Mouse (Mus musculus): ENCODE measurements at regions not wholly inside any gene's neighbourhood (a gene's known extent, or its start where the extent isn't known, plus 50 kb on each side); places are given as distances from the start of the nearest gene placed in this dataset.

DNA sequence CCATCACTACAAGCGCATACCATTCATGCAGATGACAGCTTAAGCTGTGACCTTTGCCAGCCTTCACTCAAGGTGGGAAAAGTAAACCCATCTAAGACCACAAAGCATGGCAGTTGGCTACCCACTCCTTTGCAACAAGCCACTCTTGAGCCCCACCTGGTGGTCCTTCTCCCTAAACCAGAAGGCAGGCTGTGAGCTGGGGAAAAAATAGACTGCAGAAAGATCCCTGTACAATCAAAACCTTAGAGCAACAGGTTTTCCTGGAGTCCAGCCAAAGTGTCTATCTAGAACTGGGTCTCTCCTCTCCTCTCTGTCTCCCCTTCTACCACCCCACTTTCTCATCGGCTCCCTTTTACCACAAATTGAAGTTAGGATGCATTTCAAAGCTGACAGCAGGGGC is 407.2 kb downstream of the Pdcd6ip start:
- no peak for DNase-seq (ENCODE audit: low spot score)

DNA sequence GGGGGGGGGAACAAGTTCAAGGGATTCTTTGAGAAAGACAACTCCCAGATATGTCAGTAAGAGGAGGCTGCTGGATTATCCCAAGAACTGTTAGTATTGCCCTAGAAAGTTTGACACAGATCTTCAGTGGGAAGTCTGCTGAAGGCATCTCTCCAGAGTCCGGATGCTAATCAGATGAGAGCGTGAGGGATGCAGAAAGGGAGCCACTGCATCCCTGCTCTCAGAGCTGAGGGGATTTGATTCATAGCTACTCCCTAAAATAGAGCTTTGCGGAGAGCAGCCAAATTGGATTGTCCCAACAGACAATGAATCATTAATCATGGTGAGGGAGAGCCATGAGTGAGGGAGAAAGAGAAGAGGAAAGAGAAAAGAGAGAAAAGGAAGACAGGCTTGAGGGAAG is 408.2 kb downstream of the Pdcd6ip start:
- no peak for DNase-seq (ENCODE audit: low spot score)

DNA sequence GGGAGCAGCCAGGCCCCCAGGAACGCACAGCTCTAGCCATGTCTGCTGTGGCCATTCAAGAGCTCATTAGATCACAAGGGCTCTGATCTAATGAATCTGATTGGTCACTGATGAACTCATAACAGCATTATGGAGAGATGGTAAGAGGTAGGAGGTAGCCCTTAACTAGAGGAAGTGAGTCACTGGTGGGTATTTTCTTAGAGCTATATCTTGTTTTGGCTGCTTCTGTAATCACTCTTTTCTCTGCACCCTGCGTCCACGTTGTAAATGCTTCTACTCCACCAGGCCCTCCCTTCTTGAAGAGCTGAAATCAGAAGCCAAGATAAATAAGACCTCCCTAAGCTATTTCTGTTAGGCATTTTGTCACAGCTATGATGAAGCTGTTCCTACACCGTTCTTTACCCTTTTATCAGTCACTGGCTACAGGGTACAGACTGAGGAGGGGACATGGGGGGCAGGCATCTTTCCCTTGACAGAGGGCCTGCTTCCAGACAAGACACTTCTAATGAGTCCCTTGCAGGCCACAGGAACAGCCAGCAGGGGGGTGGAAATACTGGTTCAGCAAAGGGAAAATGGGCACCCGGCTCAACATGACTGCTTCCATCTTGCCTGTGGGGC is 412.1 kb downstream of the Pdcd6ip start:
- no peak for DNase-seq (ENCODE audit: low spot score)

DNA sequence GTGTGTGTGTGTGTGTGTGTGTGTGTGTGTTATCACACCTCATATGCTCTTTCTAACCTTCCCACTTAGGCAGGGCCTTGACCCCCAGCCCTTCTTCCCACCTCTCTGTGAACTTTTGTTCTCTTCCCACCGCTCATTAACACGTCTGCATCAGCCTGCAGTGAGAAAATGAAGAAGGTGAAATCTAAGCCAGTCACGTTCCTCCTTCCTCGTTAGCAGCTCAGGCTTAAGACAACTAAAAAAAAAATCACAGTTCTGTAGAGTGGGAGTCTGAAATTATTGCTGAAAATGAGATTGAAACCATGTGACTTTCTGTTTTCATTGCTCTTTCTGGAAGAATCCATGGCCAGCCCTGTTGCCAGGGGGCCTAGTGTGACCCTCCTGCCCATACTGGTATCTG is 420.7 kb downstream of the Pdcd6ip start:
- DNase-seq (ENCODE audit: low spot score) = no peak

DNA sequence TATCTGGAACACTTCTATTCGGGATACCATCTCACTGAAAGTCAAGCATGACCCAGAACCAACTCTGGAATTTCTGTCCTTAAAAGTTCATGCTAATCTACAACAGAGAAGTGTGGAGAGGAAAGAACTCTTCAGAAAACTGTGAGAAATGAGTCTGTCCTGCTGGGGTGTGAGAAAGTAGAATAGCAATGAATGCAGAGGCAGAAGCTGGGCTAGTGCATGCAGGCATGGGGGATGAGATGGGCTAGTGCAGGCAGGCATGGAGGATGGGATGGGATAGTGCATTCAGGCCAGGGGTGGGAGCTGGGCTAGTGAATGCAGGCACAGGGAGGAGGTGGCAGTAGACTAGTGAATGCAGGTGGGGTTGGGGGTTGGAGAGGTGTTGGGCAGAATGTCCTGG is 424.8 kb downstream of the Pdcd6ip start:
- DNase-seq (ENCODE audit: low spot score) = no peak

DNA sequence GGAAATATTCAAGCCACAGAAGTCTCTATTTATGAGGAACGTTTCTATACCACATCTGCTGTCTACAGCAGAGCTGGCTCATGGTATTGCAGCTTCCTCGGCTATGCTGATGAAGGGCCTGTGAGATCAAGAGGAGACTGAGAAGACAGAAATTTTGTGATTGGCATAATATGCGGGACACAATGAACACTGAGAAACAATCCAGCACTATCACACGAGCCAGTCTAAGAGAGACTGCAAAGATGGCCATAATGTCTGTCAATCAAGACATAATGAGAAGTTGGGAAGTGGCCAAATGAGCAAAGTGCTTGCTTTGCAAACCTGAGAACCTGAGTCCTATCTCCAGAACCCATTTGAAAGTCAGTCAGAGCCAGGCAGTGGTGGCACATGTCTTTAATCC is 437.5 kb downstream of the Pdcd6ip start:
- no peak for DNase-seq (ENCODE audit: low spot score)

DNA sequence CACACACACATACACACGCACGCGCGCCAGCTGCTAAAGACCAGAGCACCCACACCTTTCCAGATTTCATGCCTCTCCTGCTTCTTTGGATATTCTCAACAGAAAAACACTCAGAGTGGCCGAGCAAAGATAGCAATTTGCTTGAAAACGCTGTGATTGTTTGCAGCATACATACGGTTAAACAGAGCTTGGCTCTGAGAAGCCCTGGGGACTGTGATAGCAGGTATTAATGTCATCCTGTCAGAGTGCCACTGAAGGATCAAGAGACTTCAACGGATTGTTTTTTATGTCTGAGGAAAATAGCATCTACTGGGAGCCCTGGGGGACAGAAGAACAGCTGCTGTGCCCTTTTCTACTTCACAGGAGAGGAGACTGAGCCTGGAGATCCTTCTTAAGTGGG is 440.4 kb downstream of the Pdcd6ip start:
- no peak for DNase-seq (ENCODE audit: low spot score)

DNA sequence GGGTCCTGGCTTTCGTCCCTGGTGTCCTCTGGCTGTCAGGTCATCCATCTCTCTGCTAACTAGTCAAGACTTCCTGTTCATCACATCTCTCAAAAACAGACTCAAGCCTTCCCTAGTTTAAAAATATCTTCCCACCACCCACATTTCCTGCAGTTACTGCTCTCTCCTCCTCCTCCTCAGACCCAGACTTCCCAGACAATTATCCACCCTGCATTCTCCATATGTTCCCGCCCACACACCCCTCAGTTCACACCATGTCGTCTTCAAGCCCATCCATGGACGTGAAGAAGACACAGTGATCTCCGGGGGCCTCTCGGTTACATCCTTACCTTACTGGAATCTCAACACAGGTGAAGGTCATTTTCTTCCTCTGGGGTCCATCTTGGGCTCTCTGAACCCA is 444.4 kb downstream of the Pdcd6ip start:
- no peak for DNase-seq (ENCODE audit: low spot score)

DNA sequence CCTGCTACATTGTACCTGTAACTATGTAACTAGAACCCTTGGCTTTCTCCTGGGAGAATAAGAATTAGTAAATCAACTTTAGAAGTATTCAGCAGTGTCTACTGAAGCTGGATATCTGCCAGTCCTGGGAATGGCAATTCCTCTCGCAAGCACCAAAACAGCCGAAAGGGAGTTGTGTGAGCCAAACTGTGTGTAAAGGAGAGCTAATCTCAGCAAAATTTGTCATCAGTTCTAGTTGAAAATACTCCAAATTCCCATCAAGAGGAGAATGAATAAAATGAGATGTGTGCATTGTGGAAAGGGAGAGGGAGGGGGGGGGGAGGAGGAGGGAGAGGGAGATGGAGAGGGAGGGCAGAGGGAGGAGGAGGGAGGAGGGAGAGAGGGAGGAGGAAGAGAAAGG is 447.8 kb downstream of the Pdcd6ip start:
- DNase-seq (ENCODE audit: low spot score) = no peak

DNA sequence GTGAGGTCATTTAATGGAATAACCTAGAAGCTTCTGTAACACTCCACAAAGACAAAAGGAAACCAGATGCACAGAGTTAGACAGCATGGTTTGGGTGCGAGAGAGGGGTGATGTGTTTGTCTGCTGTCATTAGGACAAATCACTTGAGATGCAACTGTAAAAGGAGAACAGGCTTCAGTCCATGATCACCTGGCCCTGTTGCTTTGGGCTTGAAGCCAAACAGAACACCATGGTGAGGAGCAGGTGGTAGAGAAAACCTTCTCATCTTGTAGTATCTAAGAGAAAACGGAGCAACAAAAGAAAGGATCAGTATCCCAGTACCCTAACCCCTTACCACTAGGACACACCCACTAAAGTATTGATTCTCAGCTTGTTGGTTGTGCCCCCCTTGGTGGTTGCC is 449.5 kb downstream of the Pdcd6ip start:
- DNase-seq (ENCODE audit: low spot score) = no peak

DNA sequence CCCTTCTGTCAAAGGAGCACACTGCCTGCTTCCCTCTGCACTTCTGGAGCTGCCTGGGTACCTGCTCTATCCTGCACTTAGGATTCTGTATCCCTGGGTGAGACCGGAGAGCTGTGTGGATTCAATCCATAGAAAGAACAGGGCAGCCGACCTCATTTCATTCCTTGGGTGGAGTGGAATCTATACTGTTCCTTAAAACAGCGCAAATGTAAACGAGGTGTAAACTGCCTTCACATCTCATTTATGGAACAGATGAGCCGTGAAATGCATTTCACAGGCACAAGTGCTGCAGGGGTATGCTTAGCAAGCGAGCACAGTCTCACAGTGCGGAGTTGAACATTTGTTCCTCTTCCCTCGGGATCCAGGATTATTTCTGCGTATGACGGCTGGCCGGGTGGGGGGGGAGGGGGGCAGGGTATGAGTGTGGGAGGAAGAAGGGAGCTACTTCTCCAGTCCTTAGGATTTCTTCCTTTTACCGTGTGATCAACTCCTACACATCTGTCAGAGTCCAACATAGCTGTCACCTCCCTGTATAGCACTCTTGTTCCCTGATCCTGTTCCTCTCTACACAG is 459.3 kb downstream of the Pdcd6ip start:
- no peak for DNase-seq (ENCODE audit: low spot score)

DNA sequence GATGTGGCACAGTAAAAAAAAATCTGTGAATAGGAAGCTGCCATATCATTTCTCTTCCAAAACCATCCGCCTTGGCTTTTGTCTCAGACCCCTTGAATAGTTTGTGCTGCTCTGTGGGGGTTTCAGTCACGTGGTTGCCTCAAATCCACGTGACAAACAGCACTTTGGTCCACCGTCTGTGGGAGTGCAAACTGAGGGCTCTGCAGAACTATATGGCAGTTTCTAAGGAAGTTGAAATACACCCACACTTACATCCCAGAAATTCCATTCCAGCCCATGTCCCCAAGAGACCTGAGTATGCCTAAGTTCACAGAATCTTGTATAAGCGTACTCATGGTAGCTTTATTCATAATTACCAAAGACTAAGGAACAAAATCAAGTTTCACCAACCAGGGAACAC is 460.1 kb downstream of the Pdcd6ip start:
- DNase-seq (ENCODE audit: low spot score) = no peak

DNA sequence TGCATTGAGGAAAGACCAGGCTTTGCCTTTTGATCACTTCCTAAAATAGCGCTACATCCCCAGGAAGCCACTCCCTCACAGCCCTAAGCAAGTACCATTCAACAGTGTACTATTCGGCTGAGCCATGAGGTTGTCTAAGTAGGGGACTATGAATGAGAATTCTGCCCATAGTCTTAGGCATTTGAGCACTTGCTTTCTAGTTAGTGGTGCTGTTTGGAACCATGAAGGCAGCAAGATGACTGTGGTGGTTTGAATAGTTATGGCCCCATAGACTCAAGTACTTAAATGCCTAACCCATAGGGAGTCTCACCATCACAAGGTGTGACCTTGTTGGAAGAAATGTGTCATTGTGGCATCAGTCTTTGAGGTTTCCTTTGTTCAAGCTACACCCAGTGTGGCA is 464.2 kb downstream of the Pdcd6ip start:
- DNase-seq (ENCODE audit: low spot score) = no peak

DNA sequence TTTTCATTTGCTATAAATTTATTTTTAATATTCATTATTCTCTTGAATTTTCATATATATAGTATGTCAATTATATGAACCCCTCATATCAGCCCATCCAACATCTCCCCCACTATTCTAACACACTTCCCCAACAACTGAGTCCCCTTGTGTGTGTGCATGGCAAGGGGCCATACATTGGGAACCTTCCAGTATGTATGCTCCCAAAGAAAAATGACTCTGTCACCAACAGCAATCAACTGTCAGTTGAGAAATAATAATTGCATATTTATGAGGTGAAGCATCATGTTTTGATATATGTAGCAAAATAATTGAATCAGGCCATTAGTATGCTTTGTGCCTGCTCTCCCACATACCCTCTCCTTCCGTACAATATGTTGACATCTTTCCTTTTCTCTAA is 474.7 kb downstream of the Pdcd6ip start:
- no peak for DNase-seq (ENCODE audit: low spot score)

DNA sequence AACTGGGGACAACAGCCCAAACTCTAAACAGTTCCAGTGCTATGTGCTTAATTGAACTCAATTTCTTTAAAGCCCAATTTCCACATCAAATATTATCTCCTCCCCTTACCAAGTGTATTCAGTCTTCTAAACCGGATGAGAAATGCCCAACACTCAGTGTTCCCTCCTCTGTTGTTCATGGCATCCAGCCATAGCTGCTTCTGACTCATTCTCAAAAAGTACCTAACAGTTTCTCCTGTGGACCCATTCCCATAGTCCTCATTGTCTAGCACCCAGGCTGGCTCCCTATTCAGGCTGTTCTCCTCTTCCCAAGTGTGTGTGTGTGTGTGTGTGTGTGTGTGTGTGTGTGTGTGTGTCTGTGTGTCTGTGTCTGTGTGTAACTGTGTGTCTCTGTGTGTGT is 478.7 kb downstream of the Pdcd6ip start:
- no peak for DNase-seq (ENCODE audit: low spot score)

DNA sequence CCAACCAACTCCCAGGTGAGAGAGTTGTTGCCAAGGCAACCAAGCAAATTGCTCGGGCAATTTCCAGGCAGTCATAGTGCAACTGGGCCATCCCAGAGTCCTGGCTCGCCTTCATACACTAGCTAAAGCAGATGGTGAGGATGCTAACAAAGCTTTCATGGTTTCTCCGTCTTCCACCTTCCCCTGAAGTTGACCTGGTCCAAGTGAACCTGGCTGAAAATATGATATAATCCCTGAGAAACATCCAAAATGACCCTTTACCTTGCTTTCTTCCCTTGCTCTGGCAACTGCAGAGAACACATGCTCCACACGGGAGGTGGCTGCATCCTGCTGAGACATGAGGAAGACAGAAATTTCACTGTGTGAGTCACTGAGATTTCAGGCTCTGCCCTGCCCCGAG is 494.1 kb downstream of the Pdcd6ip start:
- DNase-seq (ENCODE audit: low spot score) = no peak

DNA sequence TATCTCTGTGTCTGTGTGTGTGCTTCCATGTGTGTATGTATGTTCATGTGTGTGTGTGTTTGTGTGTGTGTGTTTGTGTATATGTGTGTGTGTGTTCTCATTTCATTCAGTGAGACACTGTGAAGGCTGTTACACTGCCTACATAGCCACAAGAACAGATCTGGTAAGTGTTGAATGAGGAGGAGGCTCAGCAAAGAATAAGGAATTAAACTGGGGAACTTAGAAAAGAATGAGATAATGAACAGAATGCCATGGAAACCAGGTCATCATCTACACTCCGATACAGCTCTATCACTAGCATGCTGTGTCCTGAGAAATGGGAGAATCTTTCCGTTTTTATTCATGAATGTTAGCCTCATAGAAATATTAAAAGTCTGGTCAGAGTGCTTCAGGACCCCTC is 495.7 kb downstream of the Pdcd6ip start:
- DNase-seq (ENCODE audit: low spot score) = no peak

DNA sequence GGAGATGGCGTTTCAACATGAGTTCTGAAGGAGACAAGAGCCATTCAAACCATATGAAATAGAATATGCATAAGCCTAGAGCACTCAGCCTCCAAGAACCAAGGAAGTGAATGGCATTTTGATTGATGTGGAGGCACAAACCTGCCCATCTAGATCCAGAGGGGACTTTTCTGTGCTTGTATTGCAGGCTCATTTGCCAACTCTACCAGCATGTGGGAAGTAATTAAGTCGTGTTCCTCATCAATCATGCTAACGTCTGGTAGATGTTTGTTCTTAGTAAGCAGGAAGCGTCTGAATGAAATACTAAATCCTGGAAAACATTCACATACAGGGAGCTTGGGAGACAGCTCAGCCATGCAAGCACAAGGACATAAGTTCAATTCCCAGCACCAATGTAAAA is 499.9 kb downstream of the Pdcd6ip start:
- DNase-seq (ENCODE audit: low spot score) = no peak

DNA sequence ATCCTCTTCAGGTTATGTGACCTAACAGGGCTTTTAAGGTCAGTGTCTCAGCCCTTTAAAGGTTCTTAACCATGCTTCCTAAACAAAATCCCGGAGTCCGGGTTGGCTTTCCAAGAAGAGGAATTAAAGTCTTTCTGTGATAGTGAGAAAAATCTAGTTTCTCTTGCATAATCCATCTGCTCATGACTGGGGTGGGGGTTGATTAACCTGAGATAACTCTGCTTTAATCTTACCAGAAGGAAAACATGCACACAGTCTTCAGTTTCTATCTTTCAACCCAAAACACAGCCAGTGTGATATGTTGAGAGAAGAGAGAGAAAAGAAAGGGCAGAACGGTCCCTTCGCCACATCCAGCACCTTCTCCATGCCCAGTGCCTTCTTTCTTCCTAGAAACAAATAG is 508.8 kb downstream of the Pdcd6ip start:
- no peak for DNase-seq (ENCODE audit: low spot score)

DNA sequence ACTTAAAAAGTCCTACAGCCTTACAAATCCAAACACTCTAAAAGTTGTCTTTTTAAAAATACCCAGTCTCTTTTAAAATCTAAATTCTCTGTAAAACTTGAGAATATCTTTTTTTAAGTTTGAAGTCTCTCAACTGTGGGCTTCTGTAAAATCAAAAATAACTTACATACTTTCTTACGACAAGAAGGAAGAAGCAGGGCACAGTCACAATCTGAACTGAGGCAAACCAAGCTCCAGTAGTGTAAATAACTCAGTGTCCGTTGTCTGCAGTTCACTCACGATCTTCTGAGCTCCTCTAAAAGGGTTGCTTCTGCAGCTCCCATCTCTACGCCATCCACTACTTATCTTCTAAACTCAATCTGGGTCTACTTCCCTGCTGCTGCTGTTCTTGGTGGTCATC is 512.5 kb downstream of the Pdcd6ip start:
- no peak for DNase-seq (ENCODE audit: low spot score)

DNA sequence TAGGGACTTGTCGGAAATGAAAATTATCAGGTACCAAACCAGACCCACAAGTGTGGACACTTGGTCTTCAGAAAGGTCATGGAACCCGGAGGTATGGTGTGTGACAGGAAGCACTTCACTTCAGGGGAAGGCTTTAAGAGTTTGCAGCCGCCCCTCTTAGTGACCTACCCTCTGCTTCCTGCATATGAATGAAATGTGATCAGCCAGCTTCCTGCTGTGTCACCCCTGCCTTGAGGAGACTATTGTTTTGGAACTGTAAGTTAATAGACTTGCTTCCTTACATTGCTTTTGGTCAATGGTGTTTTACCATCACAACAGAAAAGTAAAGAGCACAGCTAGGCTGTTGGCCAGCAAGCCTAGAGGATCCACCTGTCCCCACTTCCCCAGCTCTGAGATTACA is 515.3 kb downstream of the Pdcd6ip start:
- no peak for DNase-seq (ENCODE audit: low spot score)

DNA sequence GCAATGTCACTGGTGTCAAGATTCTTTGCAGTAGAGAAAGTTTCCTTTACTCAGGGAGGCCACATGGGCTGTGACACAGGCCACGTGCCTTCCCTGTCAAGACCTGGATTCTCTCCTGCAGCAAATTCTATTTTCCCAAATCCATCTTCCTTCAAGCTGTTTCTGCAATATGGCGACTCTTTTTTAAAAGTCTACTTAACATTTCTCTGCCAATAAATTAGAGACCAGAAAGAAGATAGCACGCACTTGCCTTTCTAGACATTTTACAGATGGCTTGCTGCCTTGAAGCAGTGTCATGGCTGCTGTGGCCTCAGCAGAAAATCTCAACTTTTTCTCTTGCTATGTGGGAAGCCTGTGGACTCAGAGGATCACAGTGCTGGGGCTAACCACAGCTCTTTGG is 516.9 kb downstream of the Pdcd6ip start:
- no peak for DNase-seq (ENCODE audit: low spot score)

DNA sequence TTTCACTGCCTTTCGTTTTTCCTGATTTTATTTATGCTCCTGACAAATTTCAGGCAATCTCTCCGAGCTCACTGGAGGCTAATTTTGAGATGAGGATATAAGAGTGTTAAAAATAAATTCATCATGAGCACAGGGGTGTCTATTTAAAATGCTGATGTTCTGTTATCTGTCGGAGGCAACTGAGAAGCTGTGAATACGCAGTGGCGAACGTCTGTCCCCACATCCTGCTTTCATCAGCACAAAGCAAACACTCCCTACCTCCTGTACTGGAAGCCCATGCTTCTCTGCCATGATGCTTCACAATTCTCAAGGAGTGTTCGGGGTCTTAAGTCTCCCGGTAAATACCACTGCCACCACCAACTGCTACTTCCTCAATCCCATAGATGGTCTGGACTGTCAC is 526.9 kb downstream of the Pdcd6ip start:
- DNase-seq (ENCODE audit: low spot score) = no peak

DNA sequence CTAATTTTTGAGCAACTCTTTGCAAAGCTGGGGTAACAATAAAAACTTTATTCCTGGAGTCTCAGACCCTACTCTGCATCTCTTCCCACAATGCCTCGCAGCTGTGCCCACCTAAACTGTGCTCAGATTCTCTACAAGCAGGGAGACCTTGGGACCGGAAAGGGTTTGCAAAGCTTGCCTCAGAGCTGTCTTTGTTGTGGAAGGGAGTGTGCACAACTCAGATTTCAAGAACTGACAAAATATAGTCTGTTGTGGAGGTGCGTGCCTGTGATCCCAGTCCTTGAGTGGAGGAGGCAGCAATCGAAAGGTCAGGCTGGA is 530.2 kb downstream of the Pdcd6ip start:
- no peak for DNase-seq (ENCODE audit: low spot score)
